15 mouse cellular contexts compared by ENCODE assay signal in genomic region chr16:13012863-13013262, GRCm38 (mm10).
"Had no signal": no experiment of that assay in that cellular context is flagged by ENCODE, and none has a peak within 500 bp of the region (broad histone marks: within the 10 kb centered on the region; RNA-seq: fewer than 3 reads in every experiment).

No protein-coding gene starts in this region.

- H3K36me3 ChIP-seq: limb, embryonic 10.5 days; limb, embryonic 13.5 days; liver, embryonic 12.5 days; liver, embryonic 15.5 days; lung, embryonic 15.5 days; stomach, embryonic 15.5 days had no signal

- ATAC-seq: liver, embryonic 12.5 days had no signal

- H3K4me3 ChIP-seq: layer of hippocampus, adult 2 months; limb, embryonic 10.5 days; limb, embryonic 13.5 days; liver, embryonic 12.5 days; liver, embryonic 15.5 days; lung, embryonic 15.5 days; stomach, embryonic 15.5 days had no signal

- H3K9ac ChIP-seq: limb, embryonic 13.5 days; liver, embryonic 12.5 days; liver, embryonic 15.5 days; lung, embryonic 15.5 days; stomach, embryonic 15.5 days had no signal

- H3K27me3 ChIP-seq: limb, embryonic 13.5 days; liver, embryonic 12.5 days; liver, embryonic 15.5 days; lung, embryonic 15.5 days; stomach, embryonic 15.5 days had no signal

- H3K27ac ChIP-seq: layer of hippocampus, adult 2 months; limb, embryonic 10.5 days; limb, embryonic 13.5 days; liver, embryonic 12.5 days; liver, embryonic 15.5 days; lung, embryonic 15.5 days; stomach, embryonic 15.5 days had no signal

- H3K9me3 ChIP-seq: limb, embryonic 10.5 days; limb, embryonic 13.5 days; liver, embryonic 12.5 days; liver, embryonic 15.5 days; lung, embryonic 15.5 days; stomach, embryonic 15.5 days had no signal

- H3K4me1 ChIP-seq: limb, embryonic 10.5 days; limb, embryonic 13.5 days; liver, embryonic 12.5 days; liver, embryonic 15.5 days; lung, embryonic 15.5 days; stomach, embryonic 15.5 days had no signal

- DNase-seq: kidney, adult 18-20 months; layer of hippocampus, adult 9-11 months; liver; lung, adult 18-20 months; lung, postnatal 10 days; lung, postnatal 36 days; midbrain, embryonic 14.5 days; thymus, postnatal 25 days had no signal
